Mouse (Mus musculus): ENCODE results near the gene Tmem81.

- TF ChIP-seq CTCF (IDR thresholded peaks at IDR 0.05; ENCODE audit: control insufficient read depth, insufficient read depth, insufficient read length) (no peak), MAX (IDR thresholded peaks at IDR 0.05) (no peak)
Measured at GRCm38 (mm10) chr1:132542762-132543306, 36.8 kb downstream of the Tmem81 start, which contains the start of gene Cntn2.
